Mouse (Mus musculus) brain, embryonic 14.5 days (tissue): ENCODE measurements at regions not wholly inside any gene's neighbourhood (a gene's known extent, or its start where the extent isn't known, plus 50 kb on each side); places are given as distances from the start of the nearest gene placed in this dataset.

Experiments
- CTCF ChIP-seq: fragments of 200-500 bp; IDR thresholded peaks from 2 replicates; pipeline ENCODE4 v1.5.1; 2012; ENCODE audit warnings: inconsistent platforms, mild to moderate bottlenecking, moderate library complexity, borderline replicate concordance; ENCODE audit not compliant: insufficient read depth, insufficient read length; ENCODE audit errors: extremely low read depth
- POLR2A ChIP-seq: fragments of 200-500 bp; IDR thresholded peaks from 2 replicates; pipeline ENCODE4 v1.6.1; 2012; ENCODE audit warnings: mild to moderate bottlenecking, inconsistent platforms, borderline replicate concordance; ENCODE audit not compliant: poor library complexity, insufficient read depth, insufficient read length, severe bottlenecking; ENCODE audit errors: extremely low read depth

- no peak for TF ChIP-seq POLR2A
- no peak for TF ChIP-seq CTCF
These were observed 257.4 kb downstream of the Diras2 start for GRCm38 (mm10) chr13:52273502-52274246.
